Mouse (Mus musculus): ENCODE measurements around the gene Exoc6b. TPM values are rescaled to one million over a fixed set of nuclear protein-coding genes. Genes with fewer than 3 reads are reported as not detected.

Exoc6b gene
- polyA plus RNA-seq, 1 experiment from 2014 or later, result 2.0 TPM

- no peak for DNase-seq
- Histone ChIP-seq H3K27ac (ENCODE audit: low read depth) (no peak overlapping the region), H3K4me2 (ENCODE audit: low read depth, low read length) (no peak overlapping the region), H3K36me3 (replicated peaks; ENCODE audit: insufficient read depth, low read length) (no peaks in the 10 kb centered on the region), H3K4me1 (ENCODE audit: insufficient read depth) (no peaks in the 10 kb centered on the region), H3K27me3 (ENCODE audit: insufficient read depth, low read length) (no peaks in the 10 kb centered on the region), H3K9ac (replicated peaks) (no peak overlapping the region), H3K4me3 (ENCODE audit: low read depth, low read length) (no peak overlapping the region), H3K9me3 (ENCODE audit: low read length) (no peaks in the 10 kb centered on the region)
- TF ChIP-seq EP300 (IDR thresholded peaks at IDR 0.05; ENCODE audit: low read depth) (no peak), CTCF (IDR thresholded peaks at IDR 0.05; ENCODE audit: low read depth) (no peak)
- ATAC-seq, result no peak
Observed at GRCm38 (mm10) chr6:84569590-84569989, 499.7 kb downstream of the Exoc6b start.

- no peak overlapping the region for H3K27ac ChIP-seq (ENCODE audit: low read depth)
- ATAC-seq (no peak), DNase-seq (no peak)
- no peaks in the 10 kb centered on the region for H3K4me1 ChIP-seq (ENCODE audit: insufficient read depth)
- no peak overlapping the region for H3K4me2 ChIP-seq (ENCODE audit: low read depth, low read length)
- no peaks in the 10 kb centered on the region for H3K27me3 ChIP-seq (ENCODE audit: insufficient read depth, low read length)
- H3K36me3 ChIP-seq (replicated peaks; ENCODE audit: insufficient read depth, low read length), result no peaks in the 10 kb centered on the region
- no peak overlapping the region for H3K9ac ChIP-seq (replicated peaks)
- H3K4me3 ChIP-seq (ENCODE audit: low read depth, low read length), result no peak overlapping the region
- no peaks in the 10 kb centered on the region for H3K9me3 ChIP-seq (ENCODE audit: low read length)
- WGBS (ENCODE audit: insufficient replicate concordance), result 31% methylated on average over 6 of the region's 6 CpGs
- TF ChIP-seq EP300 (IDR thresholded peaks at IDR 0.05; ENCODE audit: low read depth) (no peak), CTCF (IDR thresholded peaks at IDR 0.05; ENCODE audit: low read depth) (no peak)
Observed at GRCm38 (mm10) chr6:84568880-84569279, 500.4 kb downstream of the Exoc6b start.

Other genes starting within 250 kb of the Exoc6b start
- 61.1 and 62.6 TPM in 2 replicates for gene Spr, start 68.3 kb upstream of the Exoc6b start, polyA plus RNA-seq (2015; fragmentation: Nextera tagmentation; extraction: Ambion mirVana)
- not detected in 2 replicates for gene Emx1, start 117.9 kb upstream of the Exoc6b start, polyA plus RNA-seq (2015; fragmentation: Nextera tagmentation; extraction: Ambion mirVana)